Comparison of ENCODE assay signal across 40 mouse cellular contexts in the genomic region with DNA sequence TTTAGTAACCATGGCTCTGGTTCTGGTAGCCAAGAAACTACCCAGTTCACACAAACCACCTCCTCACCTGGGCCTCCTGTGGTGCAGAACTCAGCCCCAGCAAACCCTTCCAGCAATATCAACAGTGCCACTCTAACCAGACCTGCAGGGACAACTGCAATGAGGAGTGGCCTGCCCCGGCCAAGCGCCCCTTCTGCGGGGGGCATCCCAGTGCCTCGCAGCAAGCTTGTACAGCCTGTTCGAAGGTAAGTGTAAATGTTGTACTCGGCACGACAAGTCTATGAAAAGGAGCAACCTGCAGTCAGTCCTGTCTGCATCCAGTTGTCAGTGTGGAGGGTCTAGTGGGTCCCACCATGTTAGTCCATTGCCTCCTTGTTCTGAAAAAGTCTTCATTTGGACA. TPM values are rescaled to one million over a fixed set of nuclear protein-coding genes. Genes with fewer than 3 reads are reported as not detected.
"Had no signal": no experiment of that assay in that cellular context is flagged by ENCODE, and none has a peak within 500 bp of the region (broad histone marks: within the 10 kb centered on the region; RNA-seq: fewer than 3 reads in every experiment).

A gene (minus strand): TSS at position 101 of the 400 bp plus-strand sequence.

- H3K4me1 ChIP-seq: heart, embryonic 10.5 days; kidney, embryonic 15.5 days had no signal

- H3K27me3 ChIP-seq: heart, embryonic 12.5 days; heart, embryonic 13.5 days; heart, embryonic 15.5 days; hindbrain, embryonic 12.5 days; intestine, embryonic 15.5 days; kidney, embryonic 15.5 days had no signal

- H3K4me3 ChIP-seq: heart, embryonic 10.5 days; heart, embryonic 12.5 days; heart, embryonic 13.5 days; heart, embryonic 15.5 days; hindbrain, embryonic 10.5 days; hindbrain, embryonic 12.5 days; intestine, embryonic 15.5 days; kidney, embryonic 15.5 days; layer of hippocampus, adult 2 months; left cerebral cortex, adult 2 months had no signal

- ATAC-seq: hindbrain, embryonic 16.5 days; hindbrain, postnatal 0 days; inflammation-experienced regulatory T-cells, adult 6 months; intestine, embryonic 15.5 days; intestine, postnatal 0 days had no signal

- DNase-seq: heart, postnatal 10 days; heart, postnatal 14 days; heart, postnatal 36 days; heart, postnatal 4 days; kidney, adult 11 months; kidney, adult 18-20 months; kidney, adult 2 months; kidney, adult 8-10 months; kidney, adult 9 months; kidney, postnatal 10 days; kidney, postnatal 14 days; kidney, postnatal 25 days; kidney, postnatal 36 days; kidney, postnatal 4 days; layer of hippocampus, adult 9-11 months; layer of hippocampus, postnatal 36 days had no signal

- H3K9me3 ChIP-seq: heart, embryonic 10.5 days; heart, embryonic 12.5 days; heart, embryonic 13.5 days; heart, embryonic 15.5 days; hindbrain, embryonic 10.5 days; hindbrain, embryonic 12.5 days; intestine, embryonic 15.5 days; kidney, embryonic 15.5 days had no signal

- H3K4me2 ChIP-seq: heart, embryonic 11.5 days; heart, embryonic 12.5 days; heart, embryonic 13.5 days; heart, embryonic 15.5 days; hindbrain, embryonic 12.5 days; hindbrain, embryonic 14.5 days; intestine, embryonic 15.5 days; kidney, embryonic 15.5 days had no signal

- H3K27ac ChIP-seq: heart, embryonic 10.5 days; heart, embryonic 15.5 days; hindbrain, embryonic 10.5 days; hindbrain, embryonic 12.5 days; hindbrain, embryonic 14.5 days; hindbrain, postnatal 0 days; intestine, embryonic 15.5 days; kidney, embryonic 15.5 days; kidney, postnatal 0 days; layer of hippocampus, adult 2 months; left cerebral cortex, adult 2 months had no signal

- H3K36me3 ChIP-seq: intestine, embryonic 15.5 days had no signal

- H3K9ac ChIP-seq: heart, embryonic 12.5 days; heart, embryonic 13.5 days; heart, embryonic 15.5 days; hindbrain, embryonic 12.5 days; hindbrain, embryonic 14.5 days; intestine, embryonic 15.5 days; kidney, embryonic 15.5 days had no signal

RNA-seq across cellular contexts. Expression of the gene that starts here (rescaled TPM):
- polyA plus RNA-seq: heart, embryonic 10.5 days; heart, embryonic 11.5 days; heart, embryonic 12.5 days; heart, embryonic 13.5 days; heart, embryonic 14.5 days; heart, embryonic 15.5 days; heart, embryonic 16.5 days; heart, postnatal 0 days; hindbrain, embryonic 10.5 days; hindbrain, embryonic 11.5 days; hindbrain, embryonic 12.5 days; hindbrain, embryonic 14.5 days; hindbrain, embryonic 16.5 days; hindbrain, postnatal 0 days; inflammation-experienced regulatory T-cells, adult 6 months; intestine, embryonic 15.5 days; intestine, postnatal 0 days; kidney, adult 2 months; kidney, embryonic 14.5 days; kidney, embryonic 15.5 days; kidney, embryonic 16.5 days; kidney, postnatal 0 days; large intestine, adult 2 months had no signal
